Mouse (Mus musculus): Measurements from ENCODE around the gene Npas2.

DNA sequence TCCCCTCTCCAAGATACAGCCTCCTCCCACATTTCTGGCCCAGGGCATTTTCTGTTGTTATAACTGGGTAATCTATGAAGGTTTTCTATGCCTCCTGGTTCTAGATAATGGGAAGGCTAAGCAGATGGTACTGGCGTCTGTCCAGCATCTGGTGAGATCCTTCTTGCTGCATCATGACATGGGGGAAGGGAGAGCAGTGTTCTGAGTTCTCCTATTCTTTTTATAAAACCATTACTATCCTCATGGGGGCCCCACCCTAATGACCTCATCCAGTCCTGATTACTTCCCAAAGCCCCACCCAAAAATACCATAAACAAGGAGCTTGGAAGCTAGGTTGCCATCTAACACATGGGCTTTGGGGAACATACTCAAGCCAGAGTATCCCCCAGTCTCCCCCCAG, 155.5 kb downstream of the Npas2 start:
- TF ChIP-seq CTCF (IDR thresholded peaks at IDR 0.05; ENCODE audit: borderline replicate concordance, insufficient read depth, low read depth, low read length) (no peak), POLR2A (IDR thresholded peaks at IDR 0.05; ENCODE audit: borderline replicate concordance, insufficient read depth, low read length) (no peak)
